Mouse (Mus musculus): ENCODE results near the gene Myh7. TPM values are rescaled to one million over a fixed set of nuclear protein-coding genes. Genes with fewer than 3 reads are reported as not detected.

Gene Myh7
- polyA plus RNA-seq, 2 experiments from 2014 or later, result not detected

Other genes with a start within 250 kb of the Myh7 start
- gene Slc7a8, start 212.7 kb downstream of the Myh7 start, polyA plus RNA-seq (2017; shearing (Covaris generic)), result under 1 TPM in 1 of 2 experiments, not detected in 1; 0.14 TPM
- not detected for gene Rnf212b, start 180.5 kb downstream of the Myh7 start, polyA plus RNA-seq (2017; shearing (Covaris generic))
- gene Homez, start 123.7 kb downstream of the Myh7 start, polyA plus RNA-seq (2017; shearing (Covaris generic)), result 1 to 10 TPM; 3.4 to 7.6 TPM
- 1 to 10 TPM in 1 of 2 experiments, not detected in 1; 1.1 TPM for gene Ppp1r3e, start 117.1 kb downstream of the Myh7 start, polyA plus RNA-seq (2017; shearing (Covaris generic))
- 1 to 10 TPM; 1.3 to 2.7 TPM for gene Bcl2l2, start 111.2 kb downstream of the Myh7 start, polyA plus RNA-seq (2017; shearing (Covaris generic))
- not detected for gene Gm20521, start 111.2 kb downstream of the Myh7 start, polyA plus RNA-seq (2017; shearing (Covaris generic))
- gene Pabpn1, start 102.1 kb downstream of the Myh7 start, polyA plus RNA-seq (2017; shearing (Covaris generic)), result 10 to 100 TPM; 19.6 to 33.9 TPM
- gene Slc22a17, start 81.5 kb downstream of the Myh7 start, polyA plus RNA-seq (2017; shearing (Covaris generic)), result 1 to 10 TPM in 1 of 2 experiments, under 1 TPM in 1; 0.71 to 1.1 TPM
- not detected for gene Efs, start 68.5 kb downstream of the Myh7 start, polyA plus RNA-seq (2017; shearing (Covaris generic))
- gene Il25, start 61.9 kb downstream of the Myh7 start, polyA plus RNA-seq (2017; shearing (Covaris generic)), result not detected
- not detected for gene Cmtm5, start 58.4 kb downstream of the Myh7 start, polyA plus RNA-seq (2017; shearing (Covaris generic))
- gene Myh6, start 27.7 kb downstream of the Myh7 start, polyA plus RNA-seq (2017; shearing (Covaris generic)), result not detected
- gene Gm17428, start 17.7 kb downstream of the Myh7 start, polyA plus RNA-seq (2017; shearing (Covaris generic)), result not detected
- gene Ngdn, start 20.8 kb upstream of the Myh7 start, polyA plus RNA-seq (2017; shearing (Covaris generic)), result 100 to 1,000 TPM; 181 to 192 TPM
- 1 to 10 TPM; 4.2 to 4.6 TPM for gene Zfhx2, start 97.7 kb upstream of the Myh7 start, polyA plus RNA-seq (2017; shearing (Covaris generic))
- 10 to 100 TPM; 11.6 to 17.9 TPM for gene Thtpa, start 100.2 kb upstream of the Myh7 start, polyA plus RNA-seq (2017; shearing (Covaris generic))
- gene Ap1g2, start 112.0 kb upstream of the Myh7 start, polyA plus RNA-seq (2017; shearing (Covaris generic)), result 100 to 1,000 TPM; 110 to 194 TPM
- gene Jph4, start 122.3 kb upstream of the Myh7 start, polyA plus RNA-seq (2017; shearing (Covaris generic)), result not detected
- not detected for gene Dhrs2, start 227.4 kb upstream of the Myh7 start, polyA plus RNA-seq (2017; shearing (Covaris generic))

All from CD4-positive, CD25-positive, alpha-beta regulatory T cell, adult 4 months (primary cell).